Mouse (Mus musculus) G1E (cell line): Measurements from ENCODE around the gene Shroom3.

Source experiments
- CTCF ChIP-seq: IDR thresholded peaks from 2 replicates; pipeline ENCODE4 v1.5.1; 2012; ENCODE audit warnings: low read depth, low read length, inconsistent platforms, mixed read lengths
- TAL1 ChIP-seq: conservative IDR thresholded peaks from 2 replicates; pipeline ENCODE4 v1.6.1; 2012; ENCODE audit warnings: low read depth, low read length, inconsistent platforms, mixed read lengths

GRCm38 (mm10) chr5:92933010-92933409 is 249.8 kb downstream of the Shroom3 start:
- no peak for TF ChIP-seq CTCF
- TF ChIP-seq TAL1 = no peak
